Mouse (Mus musculus): ENCODE results near the gene Col24a1.

DNA sequence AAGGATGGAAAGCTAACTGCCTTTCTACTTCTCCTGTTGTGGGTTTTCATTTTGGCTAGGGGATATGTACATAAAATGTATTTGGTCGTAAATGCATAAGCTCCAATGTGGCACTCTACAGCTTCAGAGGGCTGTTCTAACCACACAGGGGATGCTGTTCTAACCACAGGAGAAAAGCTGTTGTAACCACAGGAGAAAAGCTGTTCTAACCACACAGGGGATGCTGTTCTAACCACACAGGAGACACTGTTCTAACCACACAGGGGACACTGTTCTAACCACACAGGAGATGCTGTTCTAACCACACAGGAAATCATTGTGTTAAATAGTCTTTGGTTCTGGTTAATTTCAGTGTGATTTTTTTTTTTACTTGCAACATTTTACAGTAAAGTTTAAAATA lies 245.6 kb downstream of the Col24a1 start:
- no peak for TF ChIP-seq CTCF (IDR thresholded peaks at IDR 0.05; ENCODE audit: low read depth)
- TF ChIP-seq EP300 (IDR thresholded peaks at IDR 0.05; ENCODE audit: low read depth): no peak
